Mouse (Mus musculus) limb, embryonic 12.5 days (tissue): Measurements from ENCODE around the gene Sdhc. TPM values are rescaled to one million over a fixed set of nuclear protein-coding genes. Genes with fewer than 3 reads are reported as not detected.

Experiments
- ATAC-seq: fragments of 200-750 bp; cut with Nextera tagmentation; 2 replicates; pipeline ENCODE4 v1.8.0; 2017; ENCODE audit warnings: low read depth, moderate TSS enrichment; ENCODE audit not compliant: insufficient number of reproducible peaks, insufficient read depth, low FRiP score, low TSS enrichment
- H3K27ac ChIP-seq: fragments of 300-500 bp; sonication (generic); 2 replicates; pipeline ENCODE4 v1.5.1; 2016; ENCODE audit warnings: mild to moderate bottlenecking, moderate library complexity
- H3K27me3 ChIP-seq: fragments of 300-500 bp; sonication (generic); 2 replicates; pipeline ENCODE4 v1.6.1; 2016; ENCODE audit warnings: mild to moderate bottlenecking, moderate library complexity
- H3K36me3 ChIP-seq: fragments of 300-500 bp; sonication (generic); 2 replicates; pipeline ENCODE4 v1.6.1; 2016; ENCODE audit warnings: mild to moderate bottlenecking, moderate library complexity
- H3K4me1 ChIP-seq: fragments of 300-500 bp; sonication (generic); replicated peaks from 2 replicates; pipeline ENCODE4 v1.6.1; 2016
- H3K4me2 ChIP-seq: fragments of 300-500 bp; sonication (generic); 2 replicates; pipeline ENCODE4 v1.6.1; 2016; ENCODE audit warnings: mild to moderate bottlenecking, moderate library complexity
- H3K4me3 ChIP-seq: fragments of 300-500 bp; sonication (generic); replicated peaks from 2 replicates; pipeline ENCODE4 v1.5.1; 2016; ENCODE audit warnings: mild to moderate bottlenecking
- H3K9ac ChIP-seq: fragments of 300-500 bp; sonication (generic); replicated peaks from 2 replicates; pipeline ENCODE4 v1.6.1; 2016; ENCODE audit warnings: mild to moderate bottlenecking, moderate library complexity
- H3K9me3 ChIP-seq: fragments of 300-500 bp; sonication (generic); 2 replicates; pipeline ENCODE4 v1.6.1; 2016; ENCODE audit warnings: mild to moderate bottlenecking, moderate library complexity
- WGBS: fragments of 180-500 bp; shearing (Covaris S2); methylation state at CpG from one replicate; pipeline ENCODE4 v1.1.7; 2016; 5-methylcytosine and 5-hydroxymethylcytosine counted together
- polyA plus RNA-seq: library from polyadenylated mRNA; unstranded; fragments of >200 nt; fragmentation: Nextera tagmentation; extraction: Ambion mirVana; gene quantifications from 2 replicates; pipeline ENCODE4 v1.2.1, GENCODE M21; 2016

Gene Sdhc
- polyA plus RNA-seq, 1 experiment from 2014 or later: 182 TPM

GRCm38 (mm10) chr1:171111781-171112575 is 38.4 kb downstream of the Sdhc start:
- Histone ChIP-seq H3K9me3 (no peaks in the 10 kb centered on the region), H3K4me2 (peak overlapping the region; percentile 61), H3K4me1 (peaks cover 9% of the 10 kb centered on the region), H3K27ac (peak overlapping the region; percentile 84), H3K27me3 (no peaks in the 10 kb centered on the region), H3K4me3 (peak overlapping the region; percentile 54), H3K36me3 (no peaks in the 10 kb centered on the region), H3K9ac (peak overlapping the region; percentile 57)
- ATAC-seq: no peak
- 4% methylated on average over 15 of the region's 15 CpGs for WGBS

GRCm38 (mm10) chr1:171111020-171111780 is 39.2 kb downstream of the Sdhc start:
- H3K36me3 ChIP-seq: no peaks in the 10 kb centered on the region
- peak overlapping the region; percentile 62 for H3K9ac ChIP-seq
- ATAC-seq: peak; percentile 92
- peak overlapping the region; percentile 54 for H3K4me3 ChIP-seq
- H3K27ac ChIP-seq: peak overlapping the region; percentile 84
- peak overlapping the region; percentile 61 for H3K4me2 ChIP-seq
- no peaks in the 10 kb centered on the region for H3K9me3 ChIP-seq
- peaks cover 9% of the 10 kb centered on the region for H3K4me1 ChIP-seq
- no peaks in the 10 kb centered on the region for H3K27me3 ChIP-seq
- under 1% methylated on average over 38 of the region's 38 CpGs for WGBS

DNA sequence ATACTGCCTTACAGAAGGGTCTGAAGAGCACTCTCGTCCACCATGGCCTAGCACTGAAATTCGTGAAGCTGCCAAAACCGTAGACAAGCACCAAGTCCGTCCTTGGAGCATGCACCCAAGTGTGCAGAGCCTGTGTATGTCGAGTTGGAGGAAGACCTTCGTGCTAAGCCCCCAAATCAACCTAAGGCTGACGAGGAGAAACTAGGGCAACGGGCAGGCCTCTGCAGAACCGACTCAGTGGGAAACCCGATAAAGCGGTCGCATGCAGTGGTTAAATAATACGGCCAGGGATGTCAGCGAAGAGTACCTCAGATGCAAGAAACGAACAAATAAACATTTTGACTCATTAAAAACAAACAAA is 39.8 kb downstream of the Sdhc start:
- H3K27ac ChIP-seq: peak overlapping the region; percentile 84
- peak overlapping the region; percentile 61 for H3K4me2 ChIP-seq
- no peaks in the 10 kb centered on the region for H3K27me3 ChIP-seq
- 0 out of 2 replicates have a peak, but pooled peaks have one; percentile 23 for ATAC-seq
- peaks cover 9% of the 10 kb centered on the region for H3K4me1 ChIP-seq
- H3K9ac ChIP-seq: peak overlapping the region; percentile 62
- H3K4me3 ChIP-seq: peak overlapping the region; percentile 54
- 13% methylated on average over 15 of the region's 15 CpGs for WGBS
- H3K36me3 ChIP-seq: no peaks in the 10 kb centered on the region
- H3K9me3 ChIP-seq: no peaks in the 10 kb centered on the region

- Histone ChIP-seq H3K4me1 (peaks cover 9% of the 10 kb centered on the region), H3K9ac (no peak overlapping the region), H3K4me2 (no peak overlapping the region), H3K36me3 (no peaks in the 10 kb centered on the region), H3K27ac (no peak overlapping the region), H3K4me3 (no peak overlapping the region), H3K9me3 (no peaks in the 10 kb centered on the region), H3K27me3 (no peaks in the 10 kb centered on the region)
- 39% methylated on average over 9 of the region's 9 CpGs for WGBS
- ATAC-seq: no peak
Observed at GRCm38 (mm10) chr1:171109620-171110019, 40.8 kb downstream of the Sdhc start.

- Histone ChIP-seq H3K27me3 (no peaks in the 10 kb centered on the region), H3K36me3 (no peaks in the 10 kb centered on the region), H3K9me3 (no peaks in the 10 kb centered on the region), H3K4me2 (no peak overlapping the region), H3K4me1 (peaks cover 5% of the 10 kb centered on the region; the same call in 1 of the 2 replicates), H3K9ac (no peak overlapping the region), H3K4me3 (no peak overlapping the region), H3K27ac (no peak overlapping the region)
- no peak for ATAC-seq
- 73% methylated on average over 6 of the region's 6 CpGs for WGBS
Observed at GRCm38 (mm10) chr1:171105226-171105625, 45.2 kb downstream of the Sdhc start.

DNA sequence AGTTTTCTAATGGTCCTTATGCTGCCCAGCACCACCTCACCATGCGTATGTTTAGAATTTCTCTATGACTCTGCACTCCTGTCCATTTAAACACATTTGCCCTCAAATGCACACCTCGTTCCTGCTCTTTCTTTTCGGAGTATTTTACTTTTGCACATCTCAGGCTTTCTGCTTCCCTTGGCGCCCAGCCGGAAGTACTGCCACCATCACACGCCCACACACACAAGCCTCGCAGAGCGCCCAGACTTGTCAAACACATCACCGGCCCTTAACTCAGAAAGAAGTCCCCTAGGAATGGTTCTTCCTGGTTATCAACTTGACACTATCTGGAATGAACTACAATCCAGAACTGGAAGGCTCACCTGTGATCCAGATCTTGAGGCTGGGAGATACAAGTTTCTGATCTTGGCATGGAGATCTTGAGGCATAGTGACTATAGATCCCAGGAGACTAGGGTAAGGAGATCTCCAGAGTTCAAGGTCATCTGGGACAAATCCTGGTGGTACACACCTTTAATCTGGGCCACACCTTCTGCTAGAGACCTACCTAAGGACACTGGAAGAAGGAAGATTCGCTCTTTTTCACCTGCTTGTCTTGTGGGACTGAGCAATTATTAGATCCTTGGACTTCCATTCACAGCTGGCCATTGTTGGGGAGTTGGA is 47.1 kb downstream of the Sdhc start:
- Histone ChIP-seq H3K27me3 (no peaks in the 10 kb centered on the region), H3K4me2 (peak overlapping the region; percentile 61), H3K4me1 (0 out of 2 replicates have a peak, but pooled peaks cover 4% of the 10 kb centered on the region), H3K36me3 (no peaks in the 10 kb centered on the region), H3K4me3 (peak overlapping the region; percentile 65), H3K9me3 (no peaks in the 10 kb centered on the region), H3K9ac (no peak overlapping the region; the same call in 1 of the 2 replicates), H3K27ac (no peak overlapping the region)
- 9% methylated on average over 10 of the region's 10 CpGs for WGBS
- 0 out of 2 replicates have a peak, but pooled peaks have one; percentile 5 for ATAC-seq

- Histone ChIP-seq H3K27ac (peak overlapping the region; percentile 50; the same call in 1 of the 2 replicates), H3K27me3 (no peaks in the 10 kb centered on the region), H3K4me1 (0 out of 2 replicates have a peak, but pooled peaks cover 4% of the 10 kb centered on the region), H3K9me3 (no peaks in the 10 kb centered on the region), H3K4me3 (peak overlapping the region; percentile 65), H3K36me3 (no peaks in the 10 kb centered on the region), H3K4me2 (peak overlapping the region; percentile 61), H3K9ac (peak overlapping the region; percentile 57; the same call in 1 of the 2 replicates)
- WGBS: under 1% methylated on average over 35 of the region's 35 CpGs
- ATAC-seq: peak; percentile 93
Observed at GRCm38 (mm10) chr1:171102547-171103177, 47.7 kb downstream of the Sdhc start.

GRCm38 (mm10) chr1:171101733-171102546 is 48.5 kb downstream of the Sdhc start:
- Histone ChIP-seq H3K27me3 (no peaks in the 10 kb centered on the region), H3K4me2 (peak overlapping the region; percentile 61), H3K9me3 (no peaks in the 10 kb centered on the region), H3K27ac (peak overlapping the region; percentile 50; the same call in 1 of the 2 replicates), H3K4me1 (peaks cover 9% of the 10 kb centered on the region; the same call in 1 of the 2 replicates), H3K4me3 (peak overlapping the region; percentile 65), H3K36me3 (no peaks in the 10 kb centered on the region), H3K9ac (peak overlapping the region; percentile 57; the same call in 1 of the 2 replicates)
- peak; percentile 88 for ATAC-seq
- WGBS: under 1% methylated on average over 40 of the region's 40 CpGs

DNA sequence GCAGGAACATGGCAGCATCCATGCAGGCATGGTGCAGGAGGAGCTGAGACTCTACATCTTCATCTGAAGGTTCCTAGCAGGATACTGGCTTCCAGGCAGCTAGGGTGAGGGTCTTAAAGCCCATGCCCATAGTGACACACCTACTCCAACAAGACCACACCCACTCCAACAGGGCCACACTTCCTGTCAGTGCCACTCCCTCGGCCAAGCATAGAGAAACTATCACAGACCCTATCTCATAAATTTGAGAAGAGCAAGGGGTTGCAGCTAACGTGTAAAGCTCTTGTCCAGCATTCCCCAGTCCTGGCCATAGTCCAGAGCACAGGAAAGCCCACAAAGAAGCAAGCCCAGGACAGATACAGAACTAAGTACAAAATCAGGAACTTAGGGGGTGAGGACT is 49.4 kb downstream of the Sdhc start:
- Histone ChIP-seq H3K27ac (no peak overlapping the region), H3K36me3 (no peaks in the 10 kb centered on the region), H3K27me3 (no peaks in the 10 kb centered on the region), H3K4me3 (no peak overlapping the region), H3K9ac (no peak overlapping the region), H3K4me1 (peaks cover 18% of the 10 kb centered on the region; the same call in 1 of the 2 replicates), H3K4me2 (no peak overlapping the region), H3K9me3 (no peaks in the 10 kb centered on the region)
- no peak for ATAC-seq
- WGBS: 44% methylated on average over 2 of the region's 2 CpGs

GRCm38 (mm10) chr1:171097612-171098011 is 52.8 kb downstream of the Sdhc start:
- no peak for ATAC-seq
- no peak overlapping the region for H3K4me3 ChIP-seq
- WGBS: 41% methylated on average over 2 of the region's 2 CpGs

More at GRCm38 (mm10) chr1:171097612-171098011, 52.8 kb downstream of the Sdhc start:
- Histone ChIP-seq H3K9me3 (no peaks in the 10 kb centered on the region), H3K27ac (no peak overlapping the region), H3K9ac (no peak overlapping the region), H3K4me2 (no peak overlapping the region), H3K36me3 (no peaks in the 10 kb centered on the region), H3K27me3 (no peaks in the 10 kb centered on the region), H3K4me1 (peaks cover 14% of the 10 kb centered on the region; the same call in 1 of the 2 replicates)
